Mouse (Mus musculus): Measurements from ENCODE around the gene Rexo5.

GRCm38 (mm10) chr7:119762166-119762697, 31.6 kb upstream of the Rexo5 start:
- TF ChIP-seq EP300 (IDR thresholded peaks at IDR 0.05) (no peak), CTCF (IDR thresholded peaks at IDR 0.05) (no peak)

Measured in lung, postnatal 0 days (tissue).